Mouse (Mus musculus): ENCODE results near the gene Pik3r1. TPM values are rescaled to one million over a fixed set of nuclear protein-coding genes. Genes with fewer than 3 reads are reported as not detected.
A peak's percentile ranks its signal among the peaks of the same experiment; 100 is the strongest.

Gene Pik3r1
- polyA plus RNA-seq, 1 experiment = 35.2 TPM

GRCm38 (mm10) chr13:101678984-101679383 lies 89.0 kb downstream of the Pik3r1 start:
- H3K4me1 ChIP-seq (replicated peaks; ENCODE audit: control insufficient read depth, insufficient read depth, low read length) = peaks cover 2% of the 10 kb centered on the region; the same call in 1 of the 2 replicates
- WGBS = 92% methylated on average over 1 of the region's 1 CpGs
- TF ChIP-seq CTCF (IDR thresholded peaks at IDR 0.05; ENCODE audit: borderline replicate concordance, control insufficient read depth, extremely low read depth, insufficient read depth, low read length, poor library complexity) (no peak), POLR2A (IDR thresholded peaks at IDR 0.05; ENCODE audit: control insufficient read depth, extremely low read depth, insufficient read depth, low read length, poor library complexity) (no peak)
- no peak for DNase-seq
- no peak overlapping the region for H3K27ac ChIP-seq (ENCODE audit: control insufficient read depth, insufficient read depth, low read length)
- no peak overlapping the region for H3K4me3 ChIP-seq (ENCODE audit: control insufficient read depth, insufficient read depth, low read length)
- H3K27me3 ChIP-seq (ENCODE audit: control insufficient read depth, insufficient read depth, low read length) = no peaks in the 10 kb centered on the region
- H3K36me3 ChIP-seq (ENCODE audit: control insufficient read depth, insufficient read depth, low read length) = peaks cover 17% of the 10 kb centered on the region

GRCm38 (mm10) chr13:101678036-101678435 lies 90.0 kb downstream of the Pik3r1 start:
- Histone ChIP-seq H3K27ac (ENCODE audit: control insufficient read depth, insufficient read depth, low read length) (no peak overlapping the region), H3K36me3 (ENCODE audit: control insufficient read depth, insufficient read depth, low read length) (peaks cover 12% of the 10 kb centered on the region; the same call in 1 of the 2 replicates), H3K4me1 (replicated peaks; ENCODE audit: control insufficient read depth, insufficient read depth, low read length) (peaks cover 2% of the 10 kb centered on the region; the same call in 1 of the 2 replicates), H3K27me3 (ENCODE audit: control insufficient read depth, insufficient read depth, low read length) (no peaks in the 10 kb centered on the region), H3K4me3 (ENCODE audit: control insufficient read depth, insufficient read depth, low read length) (no peak overlapping the region)
- no peak for TF ChIP-seq CTCF (IDR thresholded peaks at IDR 0.05; ENCODE audit: borderline replicate concordance, control insufficient read depth, extremely low read depth, insufficient read depth, low read length, poor library complexity)
- TF ChIP-seq POLR2A (IDR thresholded peaks at IDR 0.05; ENCODE audit: control insufficient read depth, extremely low read depth, insufficient read depth, low read length, poor library complexity) = no peak
- WGBS = 81% methylated on average over 4 of the region's 4 CpGs
- DNase-seq = no peak

- no peak overlapping the region for H3K27ac ChIP-seq (ENCODE audit: control insufficient read depth, insufficient read depth, low read length)
- no peak for DNase-seq
- H3K4me1 ChIP-seq (replicated peaks; ENCODE audit: control insufficient read depth, insufficient read depth, low read length) = no peaks in the 10 kb centered on the region
- H3K4me3 ChIP-seq (ENCODE audit: control insufficient read depth, insufficient read depth, low read length) = no peak overlapping the region
- TF ChIP-seq POLR2A (IDR thresholded peaks at IDR 0.05; ENCODE audit: control insufficient read depth, extremely low read depth, insufficient read depth, low read length, poor library complexity) (no peak), CTCF (IDR thresholded peaks at IDR 0.05; ENCODE audit: borderline replicate concordance, control insufficient read depth, extremely low read depth, insufficient read depth, low read length, poor library complexity) (no peak)
- no peaks in the 10 kb centered on the region for H3K27me3 ChIP-seq (ENCODE audit: control insufficient read depth, insufficient read depth, low read length)
- no peaks in the 10 kb centered on the region for H3K36me3 ChIP-seq (ENCODE audit: control insufficient read depth, insufficient read depth, low read length)
- WGBS = 87% methylated on average over 3 of the region's 3 CpGs
These were observed 94.1 kb downstream of the Pik3r1 start for GRCm38 (mm10) chr13:101673876-101674275.

DNA sequence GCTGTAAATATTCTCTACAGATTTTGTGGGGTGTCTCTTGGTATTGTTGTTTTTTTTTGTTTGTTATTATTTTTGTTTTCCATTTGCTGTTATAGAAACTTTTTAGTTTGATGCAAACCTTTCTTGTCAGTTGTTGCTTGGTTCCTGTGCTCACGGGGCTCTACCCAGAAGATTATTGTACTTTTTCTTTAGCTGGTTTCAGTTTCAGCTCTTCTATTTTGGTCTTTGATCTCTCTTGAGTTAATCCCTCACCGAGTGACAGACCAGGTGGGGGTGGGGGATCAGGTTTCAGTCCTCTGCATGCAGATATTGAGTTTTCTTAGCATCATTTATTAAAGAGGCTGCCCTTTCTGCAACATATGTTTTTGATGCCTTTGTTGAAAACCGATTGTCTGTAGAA lies 99.2 kb downstream of the Pik3r1 start:
- no peak for TF ChIP-seq CTCF (IDR thresholded peaks at IDR 0.05; ENCODE audit: borderline replicate concordance, control insufficient read depth, extremely low read depth, insufficient read depth, low read length, poor library complexity)
- no peak for TF ChIP-seq POLR2A (IDR thresholded peaks at IDR 0.05; ENCODE audit: control insufficient read depth, extremely low read depth, insufficient read depth, low read length, poor library complexity)
- Histone ChIP-seq H3K27ac (ENCODE audit: control insufficient read depth, insufficient read depth, low read length) (no peak overlapping the region), H3K27me3 (ENCODE audit: control insufficient read depth, insufficient read depth, low read length) (no peaks in the 10 kb centered on the region), H3K4me1 (replicated peaks; ENCODE audit: control insufficient read depth, insufficient read depth, low read length) (peaks cover 6% of the 10 kb centered on the region), H3K36me3 (ENCODE audit: control insufficient read depth, insufficient read depth, low read length) (no peaks in the 10 kb centered on the region), H3K4me3 (ENCODE audit: control insufficient read depth, insufficient read depth, low read length) (no peak overlapping the region)
- 14% methylated on average over 3 of the region's 3 CpGs for WGBS
- no peak for DNase-seq

- peak; percentile 27 for DNase-seq
- H3K27ac ChIP-seq (ENCODE audit: control insufficient read depth, insufficient read depth, low read length) = no peak overlapping the region
- TF ChIP-seq CTCF (IDR thresholded peaks at IDR 0.05; ENCODE audit: borderline replicate concordance, control insufficient read depth, extremely low read depth, insufficient read depth, low read length, poor library complexity) (no peak), POLR2A (IDR thresholded peaks at IDR 0.05; ENCODE audit: control insufficient read depth, extremely low read depth, insufficient read depth, low read length, poor library complexity) (no peak)
These were observed 104.0 kb downstream of the Pik3r1 start for GRCm38 (mm10) chr13:101664010-101664409.

GRCm38 (mm10) chr13:101662900-101663299 lies 105.1 kb downstream of the Pik3r1 start:
- WGBS = 78% methylated on average over 1 of the region's 1 CpGs
- Histone ChIP-seq H3K4me3 (ENCODE audit: control insufficient read depth, insufficient read depth, low read length) (no peak overlapping the region), H3K27ac (ENCODE audit: control insufficient read depth, insufficient read depth, low read length) (no peak overlapping the region), H3K36me3 (ENCODE audit: control insufficient read depth, insufficient read depth, low read length) (no peaks in the 10 kb centered on the region), H3K4me1 (replicated peaks; ENCODE audit: control insufficient read depth, insufficient read depth, low read length) (peaks cover 14% of the 10 kb centered on the region), H3K27me3 (ENCODE audit: control insufficient read depth, insufficient read depth, low read length) (no peaks in the 10 kb centered on the region)
- no peak for DNase-seq
- TF ChIP-seq CTCF (IDR thresholded peaks at IDR 0.05; ENCODE audit: borderline replicate concordance, control insufficient read depth, extremely low read depth, insufficient read depth, low read length, poor library complexity) (no peak), POLR2A (IDR thresholded peaks at IDR 0.05; ENCODE audit: control insufficient read depth, extremely low read depth, insufficient read depth, low read length, poor library complexity) (no peak)

More at GRCm38 (mm10) chr13:101664010-101664409, 104.0 kb downstream of the Pik3r1 start:
- no peaks in the 10 kb centered on the region for H3K36me3 ChIP-seq (ENCODE audit: control insufficient read depth, insufficient read depth, low read length)
- H3K4me1 ChIP-seq (replicated peaks; ENCODE audit: control insufficient read depth, insufficient read depth, low read length) = peaks cover 10% of the 10 kb centered on the region
- WGBS = 7% methylated on average over 5 of the region's 5 CpGs
- no peak overlapping the region for H3K4me3 ChIP-seq (ENCODE audit: control insufficient read depth, insufficient read depth, low read length)
- no peaks in the 10 kb centered on the region for H3K27me3 ChIP-seq (ENCODE audit: control insufficient read depth, insufficient read depth, low read length)

- peaks cover 14% of the 10 kb centered on the region for H3K4me1 ChIP-seq (replicated peaks; ENCODE audit: control insufficient read depth, insufficient read depth, low read length)
- no peak overlapping the region for H3K4me3 ChIP-seq (ENCODE audit: control insufficient read depth, insufficient read depth, low read length)
- no peaks in the 10 kb centered on the region for H3K27me3 ChIP-seq (ENCODE audit: control insufficient read depth, insufficient read depth, low read length)
- H3K27ac ChIP-seq (ENCODE audit: control insufficient read depth, insufficient read depth, low read length) = no peak overlapping the region
- no peak for DNase-seq
- no peaks in the 10 kb centered on the region for H3K36me3 ChIP-seq (ENCODE audit: control insufficient read depth, insufficient read depth, low read length)
- TF ChIP-seq POLR2A (IDR thresholded peaks at IDR 0.05; ENCODE audit: control insufficient read depth, extremely low read depth, insufficient read depth, low read length, poor library complexity) = no peak
- no peak for TF ChIP-seq CTCF (IDR thresholded peaks at IDR 0.05; ENCODE audit: borderline replicate concordance, control insufficient read depth, extremely low read depth, insufficient read depth, low read length, poor library complexity)
- WGBS = 79% methylated on average over 6 of the region's 6 CpGs
These were observed 106.5 kb downstream of the Pik3r1 start for GRCm38 (mm10) chr13:101661567-101661966.

Data from thymus, adult 2 months (tissue).